Mouse (Mus musculus) ES-E14 (cell line): ENCODE results near the gene Rfc3. TPM values are rescaled to one million over a fixed set of nuclear protein-coding genes. Genes with fewer than 3 reads are reported as not detected.

ENCODE experiments used
- DNase-seq: peaks from one replicate; pipeline ENCODE4 v3.0.0-alpha.2; 2013; ENCODE audit warnings: low read depth, low spot score
- H3K27ac ChIP-seq: 2 replicates; pipeline ENCODE4 v1.5.1; 2012; ENCODE audit warnings: low read depth, mild to moderate bottlenecking, low read length, moderate library complexity, mixed read lengths; ENCODE audit not compliant: poor library complexity, insufficient read depth, severe bottlenecking
- H3K36me3 ChIP-seq: 2 replicates; pipeline ENCODE4 v1.6.1; 2012; ENCODE audit warnings: mild to moderate bottlenecking, low read length, moderate library complexity, mixed read lengths; ENCODE audit not compliant: control insufficient read depth, poor library complexity, insufficient read depth, severe bottlenecking
- H3K4me1 ChIP-seq, 2 experiments: fragments of 150-350 bp in 1 of 2; sonication (generic) in 1 of 2; 2 replicates each; pipeline ENCODE4 v1.6.1; 2012; ENCODE audit warnings: low read length in 2 of 2, mild to moderate bottlenecking in 1 of 2, mixed read lengths in 1 of 2; ENCODE audit not compliant: control insufficient read depth in 2 of 2, insufficient read depth in 2 of 2, poor library complexity in 1 of 2
- H3K4me3 ChIP-seq, 2 experiments: fragments of 150-350 bp in 1 of 2; sonication (generic) in 1 of 2; 2 replicates each; pipeline ENCODE4 v1.5.1; 2012; ENCODE audit warnings: low read length in 2 of 2, low read depth in 1 of 2, mild to moderate bottlenecking in 1 of 2, mixed read lengths in 1 of 2; ENCODE audit not compliant: insufficient read depth in 1 of 2, poor library complexity in 1 of 2, severe bottlenecking in 1 of 2
- H3K9ac ChIP-seq: 2 replicates; pipeline ENCODE4 v1.6.1; 2012; ENCODE audit warnings: low read depth, mild to moderate bottlenecking, low read length, mixed read lengths; ENCODE audit not compliant: poor library complexity, insufficient read depth, severe bottlenecking
- H3K9me3 ChIP-seq: fragments of 150-350 bp; sonication (generic); 2 replicates; pipeline ENCODE4 v1.6.1; 2012; ENCODE audit warnings: low read depth, mild to moderate bottlenecking, low read length; ENCODE audit not compliant: control insufficient read depth, insufficient read depth
- CHD2 ChIP-seq: IDR thresholded peaks from 2 replicates; pipeline ENCODE4 v1.6.1; 2014; ENCODE audit warnings: mild to moderate bottlenecking, low read depth, low read length, inconsistent platforms
- HCFC1 ChIP-seq: IDR thresholded peaks from 2 replicates; pipeline ENCODE4 v1.6.1; 2012; ENCODE audit warnings: low read length, inconsistent platforms, borderline replicate concordance; ENCODE audit not compliant: insufficient read depth
- MAFK ChIP-seq: IDR thresholded peaks from 2 replicates; pipeline ENCODE4 v1.6.1; 2014; ENCODE audit warnings: mild to moderate bottlenecking, low read depth, low read length, inconsistent platforms; ENCODE audit not compliant: insufficient read depth
- ZC3H11A ChIP-seq: IDR thresholded peaks from 2 replicates; pipeline ENCODE4 v1.6.1; 2012; ENCODE audit warnings: low read depth, mild to moderate bottlenecking, inconsistent platforms, low read length, borderline replicate concordance
- ZNF384 ChIP-seq: IDR thresholded peaks from 2 replicates; pipeline ENCODE4 v1.6.1; 2012; ENCODE audit warnings: low read depth, low read length, inconsistent platforms
- in situ Hi-C, 2 experiments: fragments of 600-800 bp; cut with MboI; formaldehyde crosslinking; loops; one replicate each; pipeline ENCODE4 v1.15.1; 2025; ENCODE audit warnings: low sequenced_read_pairs in 2 of 2, inconsistent platforms in 1 of 2; ENCODE audit not compliant: unreplicated experiment in 2 of 2
- total RNA-seq: library from RNA; depleted of rRNA; stranded (reverse); fragments of 300-350 nt; gene quantifications from 2 replicates; pipeline ENCODE4 v1.2.3, GENCODE M21; 2012; rRNA removed

The Rfc3 gene
- total RNA-seq, 1 experiment: 70.4 TPM

GRCm38 (mm10) chr5:151601696-151602095 lies 49.3 kb downstream of the Rfc3 start:
- Histone ChIP-seq H3K9me3 (no peaks in the 10 kb centered on the region), H3K9ac (no peak overlapping the region), H3K36me3 (no peaks in the 10 kb centered on the region), H3K27ac (no peak overlapping the region), H3K4me3 (no peak overlapping the region), H3K4me1 (no peaks in the 10 kb centered on the region)
- no peak for DNase-seq
- TF ChIP-seq MAFK (no peak), CHD2 (no peak), HCFC1 (no peak), ZNF384 (no peak), ZC3H11A (no peak)
- in situ Hi-C loops: no loop called here

Other genes with a start within 250 kb of the Rfc3 start
- gene Gm42906, start 223.1 kb downstream of the Rfc3 start, total RNA-seq: not detected in 2 replicates
- 0.11 and 0.18 TPM in 2 replicates for gene Vmn2r18, start 45.2 kb downstream of the Rfc3 start, total RNA-seq